Mouse (Mus musculus) E14TG2a.4 (cell line): Measurements from ENCODE around the gene Polr3g.
A peak's percentile ranks its signal among the peaks of the same experiment; 100 is the strongest.

ENCODE experiments used
- CTCF ChIP-seq: conservative IDR thresholded peaks from 2 replicates; pipeline ENCODE4 v1.5.1; 2014; ENCODE audit warnings: low read length
- NANOG ChIP-seq: IDR thresholded peaks from 2 replicates; pipeline ENCODE4 v1.6.1; 2014; ENCODE audit warnings: borderline replicate concordance, low read length, mixed read lengths
- POU5F1 ChIP-seq: IDR thresholded peaks from 2 replicates; pipeline ENCODE4 v1.6.1; 2014; ENCODE audit warnings: low read length, borderline replicate concordance

- TF ChIP-seq CTCF, result peak; percentile 17; the same call in 1 of the 2 replicates
- TF ChIP-seq POU5F1, result no peak
- TF ChIP-seq NANOG, result no peak
These were observed 66.7 kb downstream of the Polr3g start for GRCm38 (mm10) chr13:81644047-81644565.
